In the genomic region with DNA sequence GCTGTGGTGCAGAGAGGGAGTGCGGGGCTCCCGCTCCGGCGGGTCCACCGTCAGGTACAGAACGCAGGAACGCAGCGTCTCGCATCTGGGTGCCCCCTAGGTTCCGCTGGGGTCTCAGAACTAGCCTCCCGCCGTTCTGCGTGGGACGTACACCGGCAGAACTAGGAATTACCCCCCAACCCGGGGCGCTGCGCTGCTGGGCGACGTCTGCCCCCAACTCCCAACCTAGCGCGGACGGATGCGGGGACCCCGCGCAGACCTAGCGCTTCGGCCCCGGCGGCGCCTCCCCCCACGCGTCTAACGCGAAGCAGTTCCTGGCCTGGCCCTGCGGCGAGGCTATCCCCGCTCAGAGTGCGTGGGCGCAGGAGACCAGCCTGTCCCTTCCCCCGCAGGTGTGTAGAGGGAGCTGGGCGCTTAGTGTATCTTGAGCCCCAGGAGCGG, we compare ENCODE assay signal across 8 mouse cellular contexts. TPM values are rescaled to one million over a fixed set of nuclear protein-coding genes. Genes with fewer than 3 reads are reported as not detected.
A peak's percentile ranks its signal among the peaks of the same experiment; 100 is the strongest.
DNase-seq lines count a peak whose midpoint lies in the region; ATAC-seq and TF ChIP-seq lines count a peak whose summit lies in the region.

No protein-coding gene starts in this region.

- WGBS in heart, postnatal 0 days: under 1% methylated on average over 42 of the region's 43 CpGs
- WGBS in embryonic facial prominence, embryonic 15.5 days: under 1% methylated on average over 43 of the region's 43 CpGs

- peaks cover 82% of the 10 kb centered on the region for H3K27me3 ChIP-seq in heart, postnatal 0 days (ENCODE audit: control insufficient read depth, insufficient read depth, low read length)
- H3K27me3 ChIP-seq in embryonic facial prominence, embryonic 15.5 days: peaks cover 72% of the 10 kb centered on the region

- no peaks in the 10 kb centered on the region for H3K9me3 ChIP-seq in heart, postnatal 0 days (replicated peaks; ENCODE audit: control insufficient read depth, low read length)
- no peaks in the 10 kb centered on the region for H3K9me3 ChIP-seq in embryonic facial prominence, embryonic 15.5 days (replicated peaks)

- no peak overlapping the region; the same call in 1 of the 2 replicates for H3K9ac ChIP-seq in heart, postnatal 0 days (replicated peaks; ENCODE audit: low read depth, low read length)
- no peak overlapping the region for H3K9ac ChIP-seq in embryonic facial prominence, embryonic 15.5 days

- ATAC-seq in heart, postnatal 0 days (ENCODE audit: insufficient read depth, low read depth): no peak
- no peak for ATAC-seq in embryonic facial prominence, embryonic 15.5 days (ENCODE audit: insufficient number of reproducible peaks, low FRiP score, low TSS enrichment, low read depth)
- ATAC-seq in erythroblast, adult 5-6 weeks (replicated peaks; ENCODE audit: low FRiP score, poor library complexity, severe bottlenecking): no peak

- DNase-seq in heart, postnatal 0 days (ENCODE audit: low spot score): no peak
- DNase-seq in heart, postnatal 25 days (ENCODE audit: low spot score): no peak
- DNase-seq in ZHBTc4 (ENCODE audit: low read depth, low spot score) (peak; percentile 46), liver (peak; percentile 4)
- DNase-seq in spleen, adult 12 weeks (ENCODE audit: low spot score): no peak
- no peak for DNase-seq in left cerebral cortex, postnatal 4 days

- H3K4me3 ChIP-seq in heart, postnatal 0 days (ENCODE audit: low read depth, low read length): peak overlapping the region; percentile 64
- peak overlapping the region; percentile 49 for H3K4me3 ChIP-seq in embryonic facial prominence, embryonic 15.5 days (replicated peaks)

- H3K27ac ChIP-seq in heart, postnatal 0 days (ENCODE audit: low read depth): no peak overlapping the region
- no peak overlapping the region for H3K27ac ChIP-seq in embryonic facial prominence, embryonic 15.5 days (replicated peaks)

- peak overlapping the region; percentile 99 for H3K4me2 ChIP-seq in heart, postnatal 0 days (ENCODE audit: low read depth, low read length)
- H3K4me2 ChIP-seq in embryonic facial prominence, embryonic 15.5 days (replicated peaks): peak overlapping the region; percentile 99

- H3K4me1 ChIP-seq in heart, postnatal 0 days (ENCODE audit: control insufficient read depth, insufficient read depth): peaks cover 29% of the 10 kb centered on the region
- H3K4me1 ChIP-seq in embryonic facial prominence, embryonic 15.5 days: peaks cover 56% of the 10 kb centered on the region

- no peak for TF ChIP-seq CTCF in heart, postnatal 0 days (IDR thresholded peaks at IDR 0.05; ENCODE audit: low read depth)

- TF ChIP-seq EP300 in heart, postnatal 0 days (IDR thresholded peaks at IDR 0.05; ENCODE audit: low read depth): no peak

- H3K36me3 ChIP-seq in heart, postnatal 0 days (replicated peaks; ENCODE audit: control insufficient read depth, insufficient read depth, low read length): no peaks in the 10 kb centered on the region
- H3K36me3 ChIP-seq in embryonic facial prominence, embryonic 15.5 days: no peaks in the 10 kb centered on the region

- intact Hi-C loops in heart, postnatal 25 days (cut with DNase I): no loop called here
- intact Hi-C loops in left cerebral cortex, postnatal 4 days (cut with DNase I): no loop called here

RNA-seq across cellular contexts. Expression of a gene that starts 1.8 kb away (rescaled TPM):
- 0.81 and 1.6 TPM in 2 replicates for total RNA-seq in heart, postnatal 0 days (2014; rRNA removed; ENCODE audit: low replicate concordance)
- 0.23 TPM in 2 replicates for polyA plus RNA-seq in heart, postnatal 0 days (2015; fragmentation: Nextera tagmentation; extraction: Ambion mirVana)
- total RNA-seq in heart, postnatal 25 days (2021): under 1 TPM; 0.26 to 0.34 TPM
- 1.2 and 1.3 TPM in 2 replicates for polyA plus RNA-seq in embryonic facial prominence, embryonic 15.5 days (2015; fragmentation: Nextera tagmentation; extraction: Ambion mirVana)
- not detected in 2 replicates for total RNA-seq in erythroblast, adult 5-6 weeks (2015; ENCODE audit: low replicate concordance)
- total RNA-seq in erythroblast, adult 5-6 weeks (2017; ENCODE audit: low replicate concordance): not detected in 2 replicates
- total RNA-seq in left cerebral cortex, postnatal 4 days (2021): 10 to 100 TPM; 15.7 to 19.7 TPM

RNA-seq across cellular contexts. Expression of a gene that starts 53.3 kb away (rescaled TPM):
- 33.9 and 39.8 TPM in 2 replicates for total RNA-seq in heart, postnatal 0 days (2014; rRNA removed; ENCODE audit: low replicate concordance)
- 4.8 and 4.9 TPM in 2 replicates for polyA plus RNA-seq in heart, postnatal 0 days (2015; fragmentation: Nextera tagmentation; extraction: Ambion mirVana)
- 10 to 100 TPM; 32.5 to 34.4 TPM for total RNA-seq in heart, postnatal 25 days (2021)
- 12.2 and 12.9 TPM in 2 replicates for polyA plus RNA-seq in embryonic facial prominence, embryonic 15.5 days (2015; fragmentation: Nextera tagmentation; extraction: Ambion mirVana)
- 4.4 and 12.3 TPM in 2 replicates for total RNA-seq in erythroblast, adult 5-6 weeks (2015; ENCODE audit: low replicate concordance)
- 5.6 and 9.1 TPM in 2 replicates for total RNA-seq in erythroblast, adult 5-6 weeks (2017; ENCODE audit: low replicate concordance)
- 10 to 100 TPM; 57.1 to 58.0 TPM for total RNA-seq in left cerebral cortex, postnatal 4 days (2021)

RNA-seq across cellular contexts. Expression of a gene that starts 58.2 kb away (rescaled TPM):
- 10.2 and 15.0 TPM in 2 replicates for total RNA-seq in heart, postnatal 0 days (2014; rRNA removed; ENCODE audit: low replicate concordance)
- polyA plus RNA-seq in heart, postnatal 0 days (2015; fragmentation: Nextera tagmentation; extraction: Ambion mirVana): 6.4 and 7.4 TPM in 2 replicates
- 10 to 100 TPM in 1 of 2 experiments, 1 to 10 TPM in 1; 7.1 to 10.3 TPM for total RNA-seq in heart, postnatal 25 days (2021)
- polyA plus RNA-seq in embryonic facial prominence, embryonic 15.5 days (2015; fragmentation: Nextera tagmentation; extraction: Ambion mirVana): 13.1 and 18.6 TPM in 2 replicates
- 2.9 and 3.1 TPM in 2 replicates for total RNA-seq in erythroblast, adult 5-6 weeks (2015; ENCODE audit: low replicate concordance)
- total RNA-seq in erythroblast, adult 5-6 weeks (2017; ENCODE audit: low replicate concordance): 3.8 and 4.8 TPM in 2 replicates
- total RNA-seq in left cerebral cortex, postnatal 4 days (2021): 10 to 100 TPM; 28.8 to 29.1 TPM

Comparison
In these comparisons a context has a peak if more than half of its experiments do, and no peak if none do; other contexts are left out.
1. DNase-seq: peak in ZHBTc4 (single experiment) and liver (single experiment); none in heart, postnatal 0 days (single experiment), heart, postnatal 25 days (single experiment), spleen, adult 12 weeks (single experiment) and left cerebral cortex, postnatal 4 days (single experiment).